Mouse (Mus musculus) C2C12 (cell line): Measurements from ENCODE around the gene Ggn. TPM values are rescaled to one million over a fixed set of nuclear protein-coding genes. Genes with fewer than 3 reads are reported as not detected.
"Not testable (repeated sequence)": the region's sequence is repeated elsewhere in the genome, so short reads cannot be mapped to it uniquely, and the experiment has no call there.

Source experiments
- H3K27me3 ChIP-seq: one replicate; pipeline ENCODE4 v1.6.1; 2011; ENCODE audit not compliant: control insufficient read depth, insufficient read depth, insufficient read length
- H3K36me3 ChIP-seq: one replicate; pipeline ENCODE4 v1.6.1; 2011; ENCODE audit not compliant: control insufficient read depth, insufficient read depth
- H3K4me3 ChIP-seq: one replicate; pipeline ENCODE4 v1.5.1; 2011; ENCODE audit warnings: mild to moderate bottlenecking, control low read depth; ENCODE audit not compliant: poor library complexity, insufficient read depth, severe bottlenecking
- H3K79me2 ChIP-seq: one replicate; pipeline ENCODE4 v1.6.1; 2011; ENCODE audit not compliant: control insufficient read depth, insufficient read depth
- H3K79me3 ChIP-seq: one replicate; pipeline ENCODE4 v1.6.1; 2011; ENCODE audit warnings: low read depth, control low read depth
- H3ac ChIP-seq: one replicate; pipeline ENCODE3; 2011; ENCODE audit warnings: low read depth; ENCODE audit not compliant: control insufficient read depth, insufficient read length
- CEBPB ChIP-seq: IDR thresholded peaks from one replicate; pipeline ENCODE4 v1.6.1; 2011; ENCODE audit warnings: low read depth, mild to moderate bottlenecking, control low read depth, moderate library complexity
- CTCF ChIP-seq: IDR thresholded peaks from one replicate; pipeline ENCODE4 v1.5.1; 2011; ENCODE audit not compliant: control insufficient read depth, insufficient read depth, insufficient read length
- FOSL1 ChIP-seq: IDR thresholded peaks from one replicate; pipeline ENCODE4 v1.8.0; 2011; ENCODE audit warnings: mild to moderate bottlenecking, low read length; ENCODE audit not compliant: poor library complexity, insufficient read depth, severe bottlenecking
- MAX ChIP-seq: IDR thresholded peaks from one replicate; pipeline ENCODE4 v1.6.1; 2011; ENCODE audit warnings: mild to moderate bottlenecking, control low read depth
- MYOD1 ChIP-seq: IDR thresholded peaks from one replicate; pipeline ENCODE4 v1.6.1; 2011; ENCODE audit warnings: low read depth; ENCODE audit not compliant: control insufficient read depth, insufficient read length
- MYOG ChIP-seq: IDR thresholded peaks from one replicate; pipeline ENCODE4 v1.6.1; 2011; ENCODE audit not compliant: control insufficient read depth, insufficient read length; ENCODE audit errors: extremely low read depth
- USF1 ChIP-seq: IDR thresholded peaks from one replicate; pipeline ENCODE4 v1.6.1; 2011; ENCODE audit warnings: low read depth, mild to moderate bottlenecking, control low read depth, moderate library complexity
- polyA plus RNA-seq: library from polyadenylated mRNA; unstranded; fragments of >200 nt; fragmentation: generic; extraction: Trizol; gene quantifications from one replicate; pipeline ENCODE4 v1.2.1, GENCODE M21; 2012; ENCODE audit warnings: missing spikeins

Gene Ggn
- polyA plus RNA-seq, 1 experiment, result 0.82 TPM

GRCm38 (mm10) chr7:29172390-29173016 lies 2.5 kb downstream of the Ggn start:
- Histone ChIP-seq H3K4me3 (no peak overlapping the region), H3K79me3 (peaks cover 8% of the 10 kb centered on the region), H3K36me3 (peaks cover 34% of the 10 kb centered on the region), H3K79me2 (peaks cover 20% of the 10 kb centered on the region), H3K27me3 (no peaks in the 10 kb centered on the region), H3ac (no peak overlapping the region)
- TF ChIP-seq MAX (no peak), MYOG (no peak), MYOD1 (no peak), CTCF (no peak), CEBPB (no peak), USF1 (no peak), FOSL1 (no peak)

- H3K36me3 ChIP-seq, result peaks cover 38% of the 10 kb centered on the region
- H3K4me3 ChIP-seq, result no peak overlapping the region
- H3K79me2 ChIP-seq, result peaks cover 48% of the 10 kb centered on the region
- TF ChIP-seq MAX (no peak), FOSL1 (no peak), MYOD1 (no peak), CTCF (no peak), USF1 (no peak), MYOG (no peak), CEBPB (no peak)
- H3K27me3 ChIP-seq, result no peaks in the 10 kb centered on the region
- H3ac ChIP-seq, result no peak overlapping the region
- peaks cover 34% of the 10 kb centered on the region for H3K79me3 ChIP-seq
Measured at GRCm38 (mm10) chr7:29178106-29178505, 8.1 kb downstream of the Ggn start.

- H3K4me3 ChIP-seq, result peak overlapping the region; percentile 69
- TF ChIP-seq CTCF (no peak), CEBPB (no peak), MAX (peak; percentile 38), MYOG (no peak), USF1 (no peak), FOSL1 (no peak)
Measured at GRCm38 (mm10) chr7:29179323-29179722, 9.3 kb downstream of the Ggn start.

GRCm38 (mm10) chr7:29180077-29180853 lies 10.3 kb downstream of the Ggn start, which contains the start of gene Psmd8:
Gene Psmd8 (minus strand): TSS chr7:29180701.
- TF ChIP-seq MYOD1, result no peak
- no peak for TF ChIP-seq MYOG
- no peak for TF ChIP-seq CEBPB
- TF ChIP-seq CTCF, result peak; percentile 47
- TF ChIP-seq MAX, result no peak
- peak within 1 kb of the TSS; percentile 92 for H3ac ChIP-seq
- H3K27me3 ChIP-seq, result no peaks in the 10 kb centered on the region
- peaks cover 48% of the 10 kb centered on the region for H3K79me2 ChIP-seq
- H3K4me3 ChIP-seq, result peak within 1 kb of the TSS; percentile 69
- peaks cover 34% of the 10 kb centered on the region for H3K79me3 ChIP-seq
- peaks cover 25% of the 10 kb centered on the region for H3K36me3 ChIP-seq

More at GRCm38 (mm10) chr7:29179323-29179722, 9.3 kb downstream of the Ggn start:
- H3K27me3 ChIP-seq, result no peaks in the 10 kb centered on the region
- H3K36me3 ChIP-seq, result peaks cover 31% of the 10 kb centered on the region
- peaks cover 34% of the 10 kb centered on the region for H3K79me3 ChIP-seq
- H3ac ChIP-seq, result peak overlapping the region; percentile 59
- H3K79me2 ChIP-seq, result peaks cover 48% of the 10 kb centered on the region

- TF ChIP-seq USF1, result no peak
- no peak for TF ChIP-seq CEBPB
- TF ChIP-seq MYOG, result no peak
- no peak for TF ChIP-seq MYOD1
- TF ChIP-seq FOSL1, result no peak
- no peak for TF ChIP-seq CTCF
- no peak for TF ChIP-seq MAX
- H3ac ChIP-seq, result no peak overlapping the region
- no peak overlapping the region for H3K4me3 ChIP-seq
- peaks cover 20% of the 10 kb centered on the region for H3K36me3 ChIP-seq
- H3K79me3 ChIP-seq, result peaks cover 34% of the 10 kb centered on the region
- H3K27me3 ChIP-seq, result no peaks in the 10 kb centered on the region
- H3K79me2 ChIP-seq, result peaks cover 44% of the 10 kb centered on the region
Measured at GRCm38 (mm10) chr7:29180854-29181236, 10.8 kb downstream of the Ggn start.

GRCm38 (mm10) chr7:29181323-29181722 lies 11.3 kb downstream of the Ggn start:
- H3K4me3 ChIP-seq, result not testable (repeated sequence)

GRCm38 (mm10) chr7:29194230-29194629 lies 24.2 kb downstream of the Ggn start:
- H3K79me2 ChIP-seq, H3K79me3 ChIP-seq, H3K4me3 ChIP-seq, H3K36me3 ChIP-seq, H3K27me3 ChIP-seq, H3ac ChIP-seq: not testable (repeated sequence)

More at GRCm38 (mm10) chr7:29181323-29181722, 11.3 kb downstream of the Ggn start:
- not testable (repeated sequence) for H3K27me3 ChIP-seq, H3ac ChIP-seq
- Histone ChIP-seq H3K79me3 (peaks cover 34% of the 10 kb centered on the region), H3K36me3 (peaks cover 15% of the 10 kb centered on the region), H3K79me2 (peaks cover 39% of the 10 kb centered on the region)
